Mouse (Mus musculus) megakaryocyte-erythroid progenitor cell, adult 5-6 weeks (primary cell): ENCODE data around the gene Tspan8. TPM values are rescaled to one million over a fixed set of nuclear protein-coding genes. Genes with fewer than 3 reads are reported as not detected.

Source experiments
- ATAC-seq: replicated peaks from 2 replicates; pipeline ENCODE4 v1.8.0; 2016; ENCODE audit warnings: mild to moderate bottlenecking, inconsistent platforms; ENCODE audit not compliant: severe bottlenecking, poor library complexity, low FRiP score, low TSS enrichment
- total RNA-seq, 2 experiments: library from RNA; stranded (forward) in 1 of 2; stranded (reverse) in 1 of 2; fragments of 200-1000, 215-1000 nt in 1 of 2; fragments of >200 nt in 1 of 2; fragmentation: Nextera tagmentation in 1 of 2; gene quantifications; 2 replicates each; pipeline ENCODE4 v1.2.3; 2014 to 2017

Gene Tspan8
- total RNA-seq, 2 experiments from 2014 or later, result 55.7 to 105 TPM

DNA sequence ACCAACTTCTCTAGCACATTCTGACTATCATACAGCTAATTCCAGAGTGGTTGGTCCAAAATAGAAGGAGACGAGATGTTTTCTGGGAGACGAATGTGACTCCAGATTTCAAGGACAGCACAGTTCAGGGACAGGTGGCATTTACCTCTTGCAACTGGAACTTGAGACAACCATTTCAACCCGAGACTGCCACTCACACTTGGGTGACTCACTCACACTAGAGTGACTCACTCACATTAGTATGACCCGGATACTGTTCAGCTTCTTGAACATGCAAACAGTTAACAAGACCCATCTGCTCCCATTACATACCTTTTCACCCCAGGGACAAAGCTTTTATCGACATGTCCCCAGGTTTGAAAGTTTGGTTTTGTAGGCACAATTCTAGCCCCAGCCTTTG lies 12.2 kb downstream of the Tspan8 start:
- ATAC-seq, result no peak

DNA sequence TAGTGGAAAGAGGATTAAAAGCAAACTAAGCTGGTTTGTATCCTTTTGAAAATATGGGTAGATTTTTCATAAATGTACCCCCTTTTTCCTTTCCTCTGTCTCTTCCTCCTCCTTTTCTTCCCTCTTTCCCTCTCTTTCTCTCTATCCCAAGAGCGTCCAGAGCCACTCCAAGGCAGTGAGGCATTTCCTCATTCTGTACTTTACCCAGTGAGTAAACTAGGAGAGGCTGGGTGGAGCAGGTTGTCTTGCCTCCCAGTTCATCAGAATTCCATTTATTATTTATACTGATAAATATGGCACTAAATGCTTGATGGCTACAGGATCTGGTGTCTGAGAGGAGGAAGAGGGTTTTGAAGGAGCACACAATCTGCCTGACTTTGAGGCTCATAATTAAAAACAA lies 13.1 kb downstream of the Tspan8 start:
- no peak for ATAC-seq

DNA sequence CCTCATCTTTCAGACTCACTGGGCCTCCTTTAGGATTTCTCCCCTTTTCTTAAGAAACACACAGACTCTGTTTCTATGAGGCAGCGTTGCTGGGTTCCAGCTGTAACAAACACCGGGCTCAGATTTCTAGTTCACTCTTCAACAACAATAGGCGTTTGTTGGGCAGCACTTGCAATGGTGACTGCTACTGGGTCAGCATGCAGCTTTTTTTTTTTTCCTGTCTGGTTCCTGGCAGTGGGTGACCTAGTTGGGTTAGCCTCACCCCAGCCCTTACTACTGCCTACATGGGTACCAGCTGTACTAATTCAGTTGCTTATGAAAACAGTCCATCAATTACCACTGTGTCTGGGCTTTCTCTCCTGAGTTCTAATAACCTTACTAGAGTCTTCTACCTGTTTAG lies 14.1 kb downstream of the Tspan8 start:
- ATAC-seq, result no peak

DNA sequence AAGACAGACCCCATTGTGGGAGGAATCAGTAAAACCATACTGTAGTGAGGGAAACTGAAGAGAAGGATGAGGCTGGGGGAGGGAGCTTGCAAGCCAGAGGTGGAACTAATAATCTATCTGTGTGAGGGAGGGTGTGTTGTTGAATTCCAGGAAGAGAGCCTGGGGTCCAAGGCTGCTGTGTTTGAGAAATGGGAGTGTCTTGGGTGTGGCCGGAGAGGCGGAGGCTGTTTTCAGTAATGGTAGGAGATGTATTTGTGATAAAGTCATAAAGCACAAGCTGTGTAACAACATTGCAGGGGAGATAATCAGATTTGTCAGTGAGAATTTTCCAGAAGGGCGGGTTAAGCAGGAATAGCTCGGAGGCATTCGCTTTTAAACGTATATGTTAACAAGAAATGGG lies 17.4 kb downstream of the Tspan8 start:
- no peak for ATAC-seq

DNA sequence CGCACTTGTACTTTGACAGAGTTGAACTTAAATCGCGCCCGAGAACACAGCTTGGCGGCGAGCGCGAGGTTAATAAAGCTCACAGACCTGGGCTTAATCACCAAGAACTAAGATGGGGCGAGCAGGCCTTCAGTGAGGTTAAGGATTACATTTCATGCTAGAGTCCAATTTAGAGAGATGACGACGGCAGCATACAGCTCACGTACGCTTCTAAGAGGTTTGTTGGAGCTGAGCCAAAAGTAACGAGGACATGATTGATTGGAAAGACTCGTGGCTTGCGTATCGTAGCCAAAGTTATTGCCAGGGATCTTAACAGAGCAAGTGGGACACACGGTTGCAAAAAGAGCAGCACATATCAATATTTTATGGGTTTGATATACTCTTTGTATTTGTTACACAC lies 30.3 kb downstream of the Tspan8 start:
- no peak for ATAC-seq

DNA sequence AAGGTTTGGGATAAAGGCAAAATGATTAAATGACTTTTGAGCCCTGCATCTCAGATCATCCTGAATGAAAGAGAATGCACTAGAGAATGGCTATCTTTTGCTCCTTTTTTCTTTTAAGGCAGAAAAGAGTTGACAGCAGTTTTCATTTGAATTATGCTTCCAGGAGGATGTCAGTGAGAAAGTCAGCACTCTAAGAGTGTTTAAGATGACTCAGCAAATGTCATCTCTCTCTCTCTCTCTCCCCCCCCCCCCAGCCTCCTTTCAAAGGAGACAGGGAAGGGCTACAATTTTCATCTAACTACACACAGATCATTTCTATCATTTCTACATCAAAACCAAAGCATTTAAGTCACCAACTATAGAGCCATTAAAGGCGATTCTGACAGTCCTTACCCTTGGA lies 31.9 kb downstream of the Tspan8 start:
- ATAC-seq, result no peak

DNA sequence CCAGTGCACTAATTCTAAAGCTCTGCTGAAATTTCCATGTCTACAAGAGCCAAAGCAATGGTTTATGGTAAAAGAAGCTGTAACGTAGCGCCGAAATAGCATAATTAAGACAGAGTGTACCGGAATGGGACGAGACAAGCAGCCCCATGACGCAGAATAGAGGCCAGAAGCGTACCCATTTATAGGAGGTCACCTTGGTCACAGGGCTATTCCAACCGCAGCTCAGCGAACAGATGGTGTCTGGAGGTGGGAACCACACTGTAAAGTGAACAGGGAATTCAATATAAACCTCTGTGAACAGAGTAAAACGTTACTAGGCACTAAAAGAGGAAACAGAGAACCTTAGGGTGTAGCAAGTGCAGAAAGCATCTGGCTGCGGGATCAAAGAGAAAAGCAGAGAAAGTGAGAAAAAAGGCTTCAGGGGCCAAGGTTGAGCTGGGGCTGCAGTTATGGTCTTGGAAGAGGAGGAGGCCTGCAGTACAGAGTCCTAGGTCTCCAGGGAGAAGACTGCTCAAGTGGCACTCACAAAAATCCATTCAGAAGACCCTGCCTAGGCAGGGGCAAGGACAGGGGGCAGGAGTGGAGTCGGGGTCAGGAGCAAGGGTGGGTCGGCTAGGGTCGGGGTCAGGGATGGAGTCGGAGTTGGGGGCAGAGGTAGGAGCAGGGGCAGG lies 43.7 kb downstream of the Tspan8 start:
- ATAC-seq, result no peak

DNA sequence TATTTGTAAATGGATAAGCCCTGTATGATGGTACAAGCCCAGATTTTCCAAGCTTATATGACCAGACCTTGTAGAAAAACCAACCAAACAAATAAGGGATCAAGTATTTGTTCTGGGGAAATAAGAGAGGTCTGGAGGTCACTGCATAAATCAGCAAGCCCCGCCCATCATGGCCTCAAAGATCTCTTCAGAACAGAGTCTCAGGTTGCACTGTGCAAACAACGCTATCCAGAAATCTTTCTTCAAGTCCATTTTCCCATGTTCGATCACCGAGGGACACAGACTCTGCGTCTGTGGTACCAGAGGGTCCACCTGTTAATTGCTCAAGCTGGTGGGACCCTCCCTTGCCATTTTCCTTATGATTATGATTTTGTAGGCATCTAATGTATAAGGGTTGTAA lies 45.3 kb downstream of the Tspan8 start:
- no peak for ATAC-seq

DNA sequence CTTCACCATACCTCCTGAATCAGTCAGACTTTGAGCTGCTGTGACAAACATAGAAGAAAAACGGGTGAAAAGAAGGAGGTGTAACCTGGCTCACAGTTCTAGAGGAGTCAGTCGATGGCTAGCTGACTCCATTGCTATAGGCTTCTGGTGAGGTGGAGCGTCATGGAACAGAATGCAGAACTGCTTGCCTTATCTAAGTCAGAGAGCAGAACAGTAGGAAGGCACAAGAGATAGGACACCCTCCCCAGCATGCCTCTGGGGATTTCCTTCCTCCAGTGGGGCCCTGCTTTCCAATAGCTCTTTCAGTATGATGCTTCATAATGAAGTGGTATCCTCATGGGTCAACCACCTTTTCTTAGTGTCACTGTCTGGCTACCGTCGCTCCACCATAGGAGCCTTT lies 66.1 kb downstream of the Tspan8 start:
- ATAC-seq, result no peak

DNA sequence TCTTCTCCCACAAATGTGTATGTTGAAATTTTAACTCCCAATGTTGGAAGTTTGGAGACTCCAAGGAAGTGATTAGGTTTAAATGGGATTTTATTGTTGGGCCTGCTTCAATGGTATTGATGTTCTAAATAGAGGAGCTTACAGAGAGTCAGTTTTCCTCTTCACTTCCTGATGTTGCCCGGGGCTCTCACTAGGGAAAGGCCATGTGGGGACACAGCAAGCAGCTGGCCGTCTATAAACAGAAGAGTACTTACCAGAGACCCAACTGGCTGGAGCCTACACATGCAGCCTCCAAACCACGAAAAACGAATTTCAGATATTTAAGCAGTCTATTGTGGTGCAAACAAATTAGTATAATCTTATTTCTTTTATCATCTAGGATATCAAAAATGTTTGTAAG lies 75.3 kb downstream of the Tspan8 start:
- ATAC-seq, result no peak

DNA sequence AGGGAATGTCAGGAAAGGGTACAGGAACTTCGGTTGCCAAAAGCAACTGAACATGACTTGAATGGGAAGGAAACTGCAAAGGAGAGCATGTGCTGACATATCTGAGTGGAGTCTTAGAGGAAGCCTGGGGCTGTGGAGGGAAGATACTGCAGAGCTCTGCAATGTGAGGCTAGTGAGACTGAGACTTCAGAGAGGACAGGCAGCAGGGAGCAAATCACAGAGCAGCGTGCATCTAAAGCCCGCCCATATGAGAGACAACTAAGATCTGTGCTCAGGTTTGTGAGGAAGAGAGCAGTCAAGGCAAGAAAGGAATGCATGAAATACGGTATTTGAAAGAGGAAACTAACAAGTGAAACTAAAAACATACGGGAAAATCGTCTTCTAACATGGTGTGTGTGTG lies 76.3 kb downstream of the Tspan8 start:
- no peak for ATAC-seq

DNA sequence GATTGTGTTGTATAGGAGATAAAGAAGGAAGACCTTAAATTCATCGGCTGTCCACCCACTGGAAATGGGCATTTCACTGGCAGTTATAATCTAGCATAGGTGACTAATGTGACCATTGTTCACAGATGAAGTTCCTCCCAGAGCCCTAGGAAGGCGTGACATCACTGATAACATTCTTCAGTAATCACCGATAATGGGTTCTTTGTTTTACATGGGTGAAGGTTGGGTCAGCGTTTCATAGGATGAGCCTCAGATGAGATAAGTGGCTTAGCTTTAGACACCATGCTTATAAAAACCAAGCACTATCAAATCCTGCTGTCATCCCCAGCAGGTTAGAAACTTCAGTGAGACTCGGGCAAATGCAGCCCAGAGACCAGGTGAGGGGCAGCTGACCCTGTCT lies 77.4 kb downstream of the Tspan8 start:
- ATAC-seq, result no peak

DNA sequence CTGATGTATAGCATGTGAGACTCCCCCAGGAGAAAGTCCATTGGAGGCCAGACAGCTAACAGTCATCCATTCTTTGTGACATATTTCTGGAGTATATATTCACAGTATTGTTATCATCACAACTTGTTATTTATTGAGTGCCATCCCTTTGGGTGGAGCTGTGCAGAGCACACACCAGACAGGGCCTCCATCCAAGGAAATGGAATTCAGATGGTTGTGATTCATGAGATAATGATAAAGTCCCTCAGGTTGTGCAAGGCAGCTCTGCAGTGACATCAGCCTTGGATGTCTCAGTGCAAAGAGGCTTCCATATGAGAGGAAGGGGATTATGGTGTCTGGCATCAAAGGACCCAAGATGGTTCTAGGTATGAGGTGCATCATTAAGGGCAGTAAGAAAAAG lies 80.1 kb downstream of the Tspan8 start:
- ATAC-seq, result no peak

DNA sequence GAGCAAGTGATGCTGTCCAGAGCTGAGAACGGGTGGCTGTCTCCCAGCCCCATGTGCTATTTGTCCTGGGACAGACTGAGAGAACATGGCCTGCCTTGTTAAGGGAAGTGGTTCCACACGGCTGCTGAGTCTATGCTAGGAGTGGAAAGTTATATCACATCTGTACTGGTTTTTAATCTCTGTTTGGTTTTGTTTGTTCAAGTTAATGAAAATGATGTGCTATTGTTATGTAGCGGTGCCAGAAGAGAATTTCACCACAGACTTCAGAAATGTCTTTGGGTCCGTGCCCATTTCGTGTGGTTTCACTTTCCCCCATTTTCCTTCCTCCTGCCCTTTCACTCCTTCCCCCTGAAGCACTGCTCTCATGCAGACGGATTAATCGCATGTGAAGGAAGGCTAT lies 80.6 kb downstream of the Tspan8 start:
- ATAC-seq, result no peak

Other genes starting within 250 kb of the Tspan8 start
- gene A930009A15Rik, start 246.8 kb upstream of the Tspan8 start, total RNA-seq (2014; fragmentation: Nextera tagmentation), result not detected in 2 replicates
- not detected in 2 replicates for gene A930009A15Rik, start 246.8 kb upstream of the Tspan8 start, total RNA-seq (2017)
- gene Lgr5, start 229.1 kb upstream of the Tspan8 start, total RNA-seq (2014; fragmentation: Nextera tagmentation), result 0.35 TPM in 1 of 2 replicates, not detected in the other
- not detected in 2 replicates for gene Lgr5, start 229.1 kb upstream of the Tspan8 start, total RNA-seq (2017)
- not detected in 2 replicates for gene Ptprr, start 201.4 kb downstream of the Tspan8 start, total RNA-seq (2014; fragmentation: Nextera tagmentation)
- gene Ptprr, start 201.4 kb downstream of the Tspan8 start, total RNA-seq (2017), result not detected in 2 replicates